Mouse (Mus musculus) neural tube, embryonic 14.5 days (tissue): ENCODE results near the gene Cd36. TPM values are rescaled to one million over a fixed set of nuclear protein-coding genes. Genes with fewer than 3 reads are reported as not detected.

Experiments used
- ATAC-seq: fragments of 200-750 bp; cut with Nextera tagmentation; 2 replicates; pipeline ENCODE4 v1.8.0; 2017; ENCODE audit warnings: low read depth, mild to moderate bottlenecking, moderate TSS enrichment, moderate library complexity
- H3K27ac ChIP-seq: fragments of 300-500 bp; sonication (generic); 2 replicates; pipeline ENCODE4 v1.5.1; 2014; ENCODE audit warnings: low read depth, mild to moderate bottlenecking, control low read depth, low read length, moderate library complexity, mixed read lengths
- H3K27me3 ChIP-seq: fragments of 300-500 bp; sonication (generic); 2 replicates; pipeline ENCODE4 v1.6.1; 2014; ENCODE audit warnings: low read length; ENCODE audit not compliant: control insufficient read depth, insufficient read depth
- H3K36me3 ChIP-seq: fragments of 300-500 bp; sonication (generic); 2 replicates; pipeline ENCODE4 v1.6.1; 2014; ENCODE audit warnings: low read length, mixed read lengths; ENCODE audit not compliant: control insufficient read depth, insufficient read depth
- H3K4me1 ChIP-seq: fragments of 300-500 bp; sonication (generic); 2 replicates; pipeline ENCODE4 v1.6.1; 2014; ENCODE audit warnings: low read length; ENCODE audit not compliant: control insufficient read depth, insufficient read depth
- H3K4me2 ChIP-seq: fragments of 300-500 bp; sonication (generic); 2 replicates; pipeline ENCODE4 v1.6.1; 2014; ENCODE audit warnings: mild to moderate bottlenecking, low read depth, low read length, control low read depth
- H3K4me3 ChIP-seq: fragments of 300-500 bp; sonication (generic); 2 replicates; pipeline ENCODE4 v1.5.1; 2014; ENCODE audit warnings: low read depth, low read length, control low read depth, mixed read lengths
- H3K9ac ChIP-seq: fragments of 300-500 bp; sonication (generic); replicated peaks from 2 replicates; pipeline ENCODE4 v1.6.1; 2014; ENCODE audit warnings: low read depth, mild to moderate bottlenecking, control low read depth, low read length, mixed read lengths
- H3K9me3 ChIP-seq: fragments of 300-500 bp; sonication (generic); 2 replicates; pipeline ENCODE4 v1.6.1; 2016; ENCODE audit warnings: low read length; ENCODE audit not compliant: control insufficient read depth
- WGBS: fragments of 180-500 bp; shearing (Covaris S2); extraction: QIAGEN DNeasy Blood & Tissue Kit; methylation state at CpG from one replicate; pipeline ENCODE4 v1.1.7; 2014; 5-methylcytosine and 5-hydroxymethylcytosine counted together
- polyA plus RNA-seq: library from polyadenylated mRNA; unstranded; fragments of >200 nt; fragmentation: Nextera tagmentation; extraction: Ambion mirVana; gene quantifications from 2 replicates; pipeline ENCODE4 v1.2.1, GENCODE M21; 2014

Gene Cd36
- polyA plus RNA-seq, 1 experiment from 2014 or later = 0.46 TPM

- Histone ChIP-seq H3K9ac (no peak overlapping the region), H3K27me3 (no peaks in the 10 kb centered on the region), H3K36me3 (no peaks in the 10 kb centered on the region), H3K9me3 (no peaks in the 10 kb centered on the region), H3K27ac (no peak overlapping the region), H3K4me2 (no peak overlapping the region), H3K4me3 (no peak overlapping the region), H3K4me1 (no peaks in the 10 kb centered on the region)
- no peak for ATAC-seq
- WGBS = 94% methylated on average over 2 of the region's 2 CpGs
Observed at GRCm38 (mm10) chr5:17850582-17850981, 38.0 kb downstream of the Cd36 start.

- H3K27ac ChIP-seq = no peak overlapping the region
- ATAC-seq = no peak
- no peaks in the 10 kb centered on the region for H3K36me3 ChIP-seq
- H3K27me3 ChIP-seq = no peaks in the 10 kb centered on the region
- H3K9me3 ChIP-seq = no peaks in the 10 kb centered on the region
- 90% methylated on average over 1 of the region's 1 CpGs for whole genome bisulfite sequencing
- no peak overlapping the region for H3K9ac ChIP-seq
- H3K4me3 ChIP-seq = no peak overlapping the region
- H3K4me1 ChIP-seq = no peaks in the 10 kb centered on the region
- no peak overlapping the region for H3K4me2 ChIP-seq
Observed at GRCm38 (mm10) chr5:17849582-17849981, 39.0 kb downstream of the Cd36 start.

GRCm38 (mm10) chr5:17848733-17849132 is 39.9 kb downstream of the Cd36 start:
- ATAC-seq = no peak
- no peak overlapping the region for H3K4me2 ChIP-seq
- H3K9me3 ChIP-seq = no peaks in the 10 kb centered on the region
- no peaks in the 10 kb centered on the region for H3K27me3 ChIP-seq
- H3K4me1 ChIP-seq = no peaks in the 10 kb centered on the region
- no peak overlapping the region for H3K4me3 ChIP-seq
- H3K9ac ChIP-seq = no peak overlapping the region
- no peaks in the 10 kb centered on the region for H3K36me3 ChIP-seq
- 93% methylated on average over 2 of the region's 2 CpGs for WGBS
- H3K27ac ChIP-seq = no peak overlapping the region

- Histone ChIP-seq H3K27me3 (no peaks in the 10 kb centered on the region), H3K4me1 (no peaks in the 10 kb centered on the region), H3K4me3 (no peak overlapping the region), H3K4me2 (no peak overlapping the region), H3K9ac (no peak overlapping the region), H3K27ac (no peak overlapping the region), H3K9me3 (no peaks in the 10 kb centered on the region), H3K36me3 (no peaks in the 10 kb centered on the region)
- ATAC-seq = no peak
- 90% methylated on average over 1 of the region's 1 CpGs for WGBS
Observed at GRCm38 (mm10) chr5:17848267-17848666, 40.3 kb downstream of the Cd36 start.

- 88% methylated on average over 3 of the region's 3 CpGs for WGBS
- ATAC-seq = no peak
- Histone ChIP-seq H3K4me1 (no peaks in the 10 kb centered on the region), H3K4me3 (no peak overlapping the region), H3K9ac (no peak overlapping the region), H3K36me3 (no peaks in the 10 kb centered on the region), H3K4me2 (no peak overlapping the region), H3K27ac (no peak overlapping the region), H3K9me3 (no peaks in the 10 kb centered on the region), H3K27me3 (no peaks in the 10 kb centered on the region)
Observed at GRCm38 (mm10) chr5:17843921-17844320, 44.7 kb downstream of the Cd36 start.

GRCm38 (mm10) chr5:17843316-17843715 is 45.3 kb downstream of the Cd36 start:
- H3K4me3 ChIP-seq = no peak overlapping the region
- H3K27me3 ChIP-seq = no peaks in the 10 kb centered on the region
- H3K36me3 ChIP-seq = no peaks in the 10 kb centered on the region
- H3K4me1 ChIP-seq = no peaks in the 10 kb centered on the region
- WGBS = 74% methylated on average over 5 of the region's 5 CpGs
- H3K27ac ChIP-seq = no peak overlapping the region
- H3K9me3 ChIP-seq = no peaks in the 10 kb centered on the region
- no peak for ATAC-seq
- H3K4me2 ChIP-seq = no peak overlapping the region
- no peak overlapping the region for H3K9ac ChIP-seq

- no peaks in the 10 kb centered on the region for H3K27me3 ChIP-seq
- no peak overlapping the region for H3K9ac ChIP-seq
Observed at GRCm38 (mm10) chr5:17842111-17842729, 46.4 kb downstream of the Cd36 start.

GRCm38 (mm10) chr5:17839549-17839948 is 49.1 kb downstream of the Cd36 start:
- no peaks in the 10 kb centered on the region for H3K4me1 ChIP-seq
- WGBS = 81% methylated on average over 2 of the region's 2 CpGs

More at GRCm38 (mm10) chr5:17842111-17842729, 46.4 kb downstream of the Cd36 start:
- ATAC-seq = no peak
- H3K36me3 ChIP-seq = no peaks in the 10 kb centered on the region
- no peaks in the 10 kb centered on the region for H3K4me1 ChIP-seq
- no peak overlapping the region for H3K4me2 ChIP-seq
- H3K9me3 ChIP-seq = no peaks in the 10 kb centered on the region
- H3K4me3 ChIP-seq = no peak overlapping the region
- H3K27ac ChIP-seq = no peak overlapping the region
- WGBS = 88% methylated on average over 7 of the region's 7 CpGs

GRCm38 (mm10) chr5:17836408-17836807 is 52.2 kb downstream of the Cd36 start:
- no peak overlapping the region for H3K27ac ChIP-seq
- 87% methylated on average over 4 of the region's 4 CpGs for WGBS
- no peak overlapping the region for H3K9ac ChIP-seq
- H3K9me3 ChIP-seq = no peaks in the 10 kb centered on the region
- H3K4me2 ChIP-seq = no peak overlapping the region
- H3K36me3 ChIP-seq = no peaks in the 10 kb centered on the region
- H3K4me1 ChIP-seq = no peaks in the 10 kb centered on the region
- H3K27me3 ChIP-seq = no peaks in the 10 kb centered on the region
- H3K4me3 ChIP-seq = no peak overlapping the region
- ATAC-seq = no peak

More at GRCm38 (mm10) chr5:17839549-17839948, 49.1 kb downstream of the Cd36 start:
- Histone ChIP-seq H3K4me3 (no peak overlapping the region), H3K27ac (no peak overlapping the region), H3K36me3 (no peaks in the 10 kb centered on the region), H3K9ac (no peak overlapping the region), H3K27me3 (no peaks in the 10 kb centered on the region), H3K9me3 (no peaks in the 10 kb centered on the region), H3K4me2 (no peak overlapping the region)
- ATAC-seq = no peak
